Mouse (Mus musculus) heart, embryonic 10.5 days (tissue): ENCODE measurements around the gene Thsd1. TPM values are rescaled to one million over a fixed set of nuclear protein-coding genes. Genes with fewer than 3 reads are reported as not detected.

Source experiments
- DNase-seq: peaks from one replicate; pipeline ENCODE4 v3.0.0-alpha.2; 2017; ENCODE audit warnings: low spot score
- H3K27ac ChIP-seq: fragments of 300-500 bp; sonication (generic); 2 replicates; pipeline ENCODE4 v1.5.1; 2016; ENCODE audit warnings: mild to moderate bottlenecking
- H3K27me3 ChIP-seq: fragments of 300-500 bp; sonication (generic); 2 replicates; pipeline ENCODE4 v1.6.1; 2016; ENCODE audit warnings: mild to moderate bottlenecking; ENCODE audit not compliant: poor library complexity, insufficient read depth, severe bottlenecking
- H3K36me3 ChIP-seq: fragments of 300-500 bp; sonication (generic); 2 replicates; pipeline ENCODE4 v1.6.1; 2016; ENCODE audit warnings: mild to moderate bottlenecking, moderate library complexity
- H3K4me1 ChIP-seq: fragments of 300-500 bp; sonication (generic); 2 replicates; pipeline ENCODE4 v1.6.1; 2016; ENCODE audit warnings: mild to moderate bottlenecking
- H3K4me3 ChIP-seq: fragments of 300-500 bp; sonication (generic); 2 replicates; pipeline ENCODE4 v1.5.1; 2016; ENCODE audit warnings: mild to moderate bottlenecking, moderate library complexity
- H3K9me3 ChIP-seq: fragments of 300-500 bp; sonication (generic); 2 replicates; pipeline ENCODE4 v1.6.1; 2016; ENCODE audit warnings: mild to moderate bottlenecking, moderate library complexity
- WGBS: fragments of 180-500 bp; shearing (Covaris S2); methylation state at CpG from one replicate; pipeline ENCODE4 v1.1.7; 2016; 5-methylcytosine and 5-hydroxymethylcytosine counted together
- polyA plus RNA-seq: library from polyadenylated mRNA; unstranded; fragments of >200 nt; fragmentation: Nextera tagmentation; extraction: Ambion mirVana; gene quantifications from 2 replicates; pipeline ENCODE4 v1.2.1, GENCODE M21; 2016

The Thsd1 gene
- polyA plus RNA-seq, 1 experiment from 2014 or later: 12.2 TPM

DNA sequence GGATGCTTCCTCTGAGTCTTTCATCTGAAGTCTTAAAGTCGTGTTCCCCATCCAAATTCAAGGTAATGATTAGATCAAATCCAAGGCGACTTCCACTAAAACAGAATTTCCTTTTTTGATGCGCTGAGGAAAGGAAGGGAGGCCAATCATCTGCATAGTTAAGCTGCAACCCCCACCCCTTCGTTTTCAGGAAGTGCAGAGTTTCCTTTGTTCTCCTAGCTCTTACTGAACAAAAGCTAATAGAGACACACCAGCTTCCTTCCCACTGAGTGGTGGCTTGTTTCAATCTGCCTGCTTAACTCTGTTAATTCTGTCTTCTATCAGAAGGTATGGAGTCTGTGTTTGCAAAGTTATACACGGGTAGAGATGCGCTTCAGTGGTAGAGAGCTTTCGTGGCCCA, 1.5 kb downstream of the Thsd1 start:
- Histone ChIP-seq H3K36me3 (no peaks in the 10 kb centered on the region), H3K4me1 (peaks cover 4% of the 10 kb centered on the region; the same call in 1 of the 2 replicates), H3K9me3 (no peaks in the 10 kb centered on the region), H3K27me3 (peaks cover 9% of the 10 kb centered on the region; the same call in 1 of the 2 replicates), H3K27ac (peak overlapping the region; percentile 3; the same call in 1 of the 2 replicates), H3K4me3 (peak overlapping the region; percentile 73)
- DNase-seq: no peak
- WGBS: 34% methylated on average over 7 of the region's 7 CpGs

DNA sequence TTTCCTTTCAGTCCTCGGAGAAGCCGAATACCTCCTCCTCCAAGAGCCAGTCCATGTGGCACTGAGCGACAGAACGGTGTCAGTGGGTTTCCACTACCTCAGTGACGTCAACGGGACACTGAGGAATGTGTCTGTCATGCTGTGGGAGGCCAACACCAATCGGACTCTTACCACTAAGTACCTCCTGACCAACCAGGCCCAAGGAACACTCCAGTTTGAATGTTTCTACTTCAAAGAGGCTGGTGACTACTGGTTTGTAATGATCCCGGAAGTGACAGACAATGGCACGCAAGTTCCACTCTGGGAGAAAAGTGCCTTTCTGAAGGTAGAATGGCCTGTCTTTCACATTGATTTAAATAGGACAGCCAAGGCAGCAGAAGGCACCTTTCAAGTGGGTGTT, 15.9 kb downstream of the Thsd1 start:
- Histone ChIP-seq H3K36me3 (no peaks in the 10 kb centered on the region), H3K4me1 (0 out of 2 replicates have a peak, but pooled peaks cover 5% of the 10 kb centered on the region), H3K27me3 (no peaks in the 10 kb centered on the region), H3K9me3 (no peaks in the 10 kb centered on the region), H3K4me3 (no peak overlapping the region), H3K27ac (no peak overlapping the region)
- WGBS: 77% methylated on average over 9 of the region's 9 CpGs
- DNase-seq: no peak

DNA sequence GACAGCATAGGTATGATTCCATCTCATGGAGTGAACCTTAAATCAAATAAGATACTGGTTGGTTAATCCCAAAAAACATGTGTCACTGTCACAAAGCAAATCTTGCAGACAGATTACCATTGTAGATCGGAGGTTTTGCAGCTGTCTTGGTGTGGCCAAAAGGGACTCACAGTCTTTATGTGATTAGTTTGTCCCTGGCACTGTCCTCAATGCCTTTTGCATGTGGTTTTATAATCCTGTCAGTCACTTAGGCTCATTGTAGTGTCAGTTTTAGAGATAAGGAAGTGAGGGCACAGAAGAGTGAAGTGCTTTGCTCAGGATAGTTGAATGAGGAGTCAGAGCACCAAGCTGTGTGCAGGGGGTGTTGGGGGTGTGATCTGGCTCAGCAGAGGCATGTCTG, 18.6 kb downstream of the Thsd1 start:
- Histone ChIP-seq H3K36me3 (no peaks in the 10 kb centered on the region), H3K27ac (no peak overlapping the region), H3K4me3 (no peak overlapping the region), H3K9me3 (no peaks in the 10 kb centered on the region), H3K27me3 (no peaks in the 10 kb centered on the region), H3K4me1 (0 out of 2 replicates have a peak, but pooled peaks cover 5% of the 10 kb centered on the region)
- no peak for DNase-seq
- 59% methylated on average over 1 of the region's 1 CpGs for WGBS

DNA sequence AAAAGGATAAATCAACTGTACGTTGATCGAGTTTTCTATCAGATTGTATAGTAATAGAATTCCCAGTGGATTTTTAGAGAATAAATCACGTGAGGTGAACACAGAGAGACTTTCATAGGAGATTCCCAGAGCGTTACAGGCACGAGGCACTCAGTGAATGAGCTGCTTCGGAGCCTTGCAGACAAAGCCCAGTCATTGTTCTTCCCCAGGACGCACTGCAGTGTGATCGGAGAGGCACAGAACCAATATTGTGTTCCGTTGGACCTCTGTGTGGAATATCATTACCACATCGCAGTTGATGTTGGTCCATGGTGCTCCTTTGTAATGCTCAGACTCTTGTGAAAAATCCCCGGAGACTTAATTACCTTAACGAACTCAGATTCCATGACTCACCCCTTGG, 20.8 kb downstream of the Thsd1 start:
- Histone ChIP-seq H3K4me1 (peaks cover 9% of the 10 kb centered on the region; the same call in 1 of the 2 replicates), H3K9me3 (no peaks in the 10 kb centered on the region), H3K27ac (no peak overlapping the region), H3K36me3 (peaks cover 2% of the 10 kb centered on the region; the same call in 1 of the 2 replicates), H3K27me3 (no peaks in the 10 kb centered on the region), H3K4me3 (no peak overlapping the region)
- DNase-seq: no peak
- 84% methylated on average over 12 of the region's 12 CpGs for WGBS

DNA sequence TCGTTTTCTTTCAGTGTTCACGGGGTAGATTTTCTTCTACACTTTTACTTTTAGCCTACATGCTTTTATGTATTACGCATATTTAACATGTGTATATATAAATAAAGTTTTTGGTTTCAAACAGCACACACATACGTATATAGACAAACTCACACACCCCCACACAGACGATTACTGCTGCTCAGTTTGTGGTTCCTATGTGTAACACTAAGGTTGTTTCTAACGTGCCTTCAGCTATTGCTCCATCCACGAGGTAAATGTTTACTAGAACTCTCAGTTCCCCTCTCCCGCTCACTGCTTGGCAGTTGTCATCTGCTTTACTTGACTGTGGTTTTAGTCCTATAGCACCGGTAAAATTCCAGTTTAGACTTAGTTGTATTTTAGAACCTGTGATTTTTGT, 22.0 kb downstream of the Thsd1 start:
- WGBS: 82% methylated on average over 9 of the region's 9 CpGs
- no peaks in the 10 kb centered on the region for H3K27me3 ChIP-seq
- peaks cover 11% of the 10 kb centered on the region; the same call in 1 of the 2 replicates for H3K36me3 ChIP-seq
- 0 out of 2 replicates have a peak, but pooled peaks cover 3% of the 10 kb centered on the region for H3K9me3 ChIP-seq
- DNase-seq: no peak
- H3K27ac ChIP-seq: no peak overlapping the region
- H3K4me3 ChIP-seq: no peak overlapping the region
- H3K4me1 ChIP-seq: peaks cover 9% of the 10 kb centered on the region; the same call in 1 of the 2 replicates

DNA sequence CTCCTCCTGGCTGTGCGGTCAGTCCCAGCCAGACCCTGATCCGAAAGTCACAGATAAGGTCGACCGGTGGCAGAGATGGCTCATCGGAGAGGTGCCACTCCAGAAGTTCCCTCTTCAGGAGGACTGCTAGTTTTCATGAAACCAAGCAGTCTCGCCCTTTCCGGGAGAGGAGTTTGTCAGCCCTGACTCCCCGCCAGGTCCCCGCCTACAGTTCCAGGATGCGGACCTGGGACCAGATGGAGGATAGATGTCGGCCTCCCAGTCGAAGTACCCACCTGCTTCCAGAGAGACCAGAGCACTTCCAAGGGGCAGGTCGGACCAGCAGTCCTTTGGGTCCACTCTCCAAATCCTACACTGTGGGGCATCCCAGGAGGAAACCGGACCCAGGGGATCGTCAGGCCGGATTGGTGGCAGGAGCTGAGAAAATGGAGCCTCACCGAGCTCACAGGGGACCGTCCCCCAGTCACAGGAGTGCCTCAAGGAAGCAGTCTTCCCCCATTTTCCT, 31.9 kb downstream of the Thsd1 start:
- no peak for DNase-seq
- 75% methylated on average over 18 of the region's 18 CpGs for WGBS
- peaks cover 17% of the 10 kb centered on the region for H3K36me3 ChIP-seq

DNA sequence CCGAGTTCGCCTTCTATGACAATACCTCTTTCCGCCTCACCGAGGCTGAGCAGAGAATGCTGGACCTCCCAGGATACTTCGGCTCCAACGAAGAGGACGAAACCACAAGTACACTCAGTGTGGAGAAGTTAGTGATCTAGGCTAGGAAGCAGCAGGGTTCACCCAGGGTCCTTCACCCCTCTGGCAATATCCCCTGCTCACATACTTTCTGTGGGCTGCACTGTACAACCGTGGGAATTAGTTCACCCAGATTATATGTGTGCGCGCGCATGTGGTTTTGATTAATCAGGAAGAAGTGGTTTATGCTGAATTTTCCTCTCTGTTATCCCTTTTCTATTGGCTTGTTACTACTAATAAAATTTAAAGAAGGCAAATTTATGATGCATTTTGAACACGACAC, 32.4 kb downstream of the Thsd1 start:
- H3K4me3 ChIP-seq: no peak overlapping the region
- H3K4me1 ChIP-seq: peaks cover 25% of the 10 kb centered on the region
- H3K27me3 ChIP-seq: no peaks in the 10 kb centered on the region
- no peak overlapping the region for H3K27ac ChIP-seq
- WGBS: 81% methylated on average over 12 of the region's 12 CpGs
- H3K36me3 ChIP-seq: peaks cover 12% of the 10 kb centered on the region
- no peak for DNase-seq
- no peaks in the 10 kb centered on the region for H3K9me3 ChIP-seq

More for the DNA sequence above, 31.9 kb downstream of the Thsd1 start:
- Histone ChIP-seq H3K4me1 (peaks cover 25% of the 10 kb centered on the region), H3K9me3 (0 out of 2 replicates have a peak, but pooled peaks cover 1% of the 10 kb centered on the region), H3K4me3 (no peak overlapping the region), H3K27me3 (no peaks in the 10 kb centered on the region), H3K27ac (no peak overlapping the region)

DNA sequence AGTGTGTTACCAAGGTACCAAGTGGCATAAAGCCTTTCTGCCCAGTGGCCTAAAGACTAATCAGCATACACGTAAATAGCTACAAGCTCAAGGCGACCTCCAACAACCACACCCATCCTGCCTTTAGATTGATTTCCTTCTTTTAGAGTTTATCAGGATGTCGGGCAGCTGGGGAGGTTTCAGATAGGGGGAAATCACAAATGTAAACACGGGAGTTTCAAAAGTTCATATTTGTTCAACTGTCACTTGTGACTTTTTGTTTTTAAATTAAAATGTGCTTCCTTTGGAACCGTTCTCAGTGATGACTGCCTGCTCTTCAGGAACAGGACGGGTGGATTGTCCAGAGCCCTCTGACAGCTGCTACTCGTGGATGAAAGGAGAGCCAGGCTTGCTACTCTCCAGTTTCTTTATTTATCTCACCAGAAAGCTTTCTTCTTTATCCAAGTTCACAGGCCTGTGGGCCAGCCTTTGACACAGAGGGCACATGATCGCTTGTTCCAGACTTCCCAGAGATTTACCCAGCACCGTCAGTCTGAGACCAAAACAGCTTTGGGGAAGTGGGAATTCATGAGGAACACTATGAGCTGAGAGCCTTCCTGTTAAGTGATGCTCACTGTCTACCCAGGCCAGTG, 33.1 kb downstream of the Thsd1 start:
- 16% methylated on average over 9 of the region's 9 CpGs for WGBS
- Histone ChIP-seq H3K4me1 (peaks cover 25% of the 10 kb centered on the region), H3K27me3 (no peaks in the 10 kb centered on the region), H3K36me3 (peaks cover 10% of the 10 kb centered on the region), H3K4me3 (0 out of 2 replicates have a peak overlapping the region, but pooled peaks have one; percentile 3), H3K27ac (peak overlapping the region; percentile 53; the same call in 1 of the 2 replicates), H3K9me3 (no peaks in the 10 kb centered on the region)
- no peak for DNase-seq

DNA sequence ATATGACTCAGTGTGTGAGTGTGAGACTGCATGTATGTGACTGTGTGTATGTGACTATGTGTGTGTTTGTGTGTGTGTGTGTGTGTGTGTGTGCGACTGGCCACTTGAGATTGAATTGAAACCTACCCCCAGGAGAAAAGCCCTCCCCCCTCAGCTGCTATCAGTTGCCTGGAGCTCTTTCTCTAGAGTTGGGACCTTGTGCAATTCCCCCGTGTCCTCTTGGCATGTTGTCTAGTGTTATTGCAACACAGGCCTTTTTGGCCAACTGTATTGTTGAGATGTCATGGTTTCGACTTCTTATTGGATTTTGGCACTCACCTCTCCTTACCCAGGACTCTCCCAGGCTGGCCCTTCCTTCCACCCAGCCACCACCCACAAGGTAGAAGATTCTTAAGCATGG, 35.2 kb downstream of the Thsd1 start:
- 85% methylated on average over 3 of the region's 3 CpGs for WGBS
- DNase-seq: no peak
- H3K4me3 ChIP-seq: no peak overlapping the region
- H3K4me1 ChIP-seq: peaks cover 12% of the 10 kb centered on the region
- no peak overlapping the region for H3K27ac ChIP-seq
- no peaks in the 10 kb centered on the region for H3K9me3 ChIP-seq
- peaks cover 10% of the 10 kb centered on the region for H3K36me3 ChIP-seq
- no peaks in the 10 kb centered on the region for H3K27me3 ChIP-seq

DNA sequence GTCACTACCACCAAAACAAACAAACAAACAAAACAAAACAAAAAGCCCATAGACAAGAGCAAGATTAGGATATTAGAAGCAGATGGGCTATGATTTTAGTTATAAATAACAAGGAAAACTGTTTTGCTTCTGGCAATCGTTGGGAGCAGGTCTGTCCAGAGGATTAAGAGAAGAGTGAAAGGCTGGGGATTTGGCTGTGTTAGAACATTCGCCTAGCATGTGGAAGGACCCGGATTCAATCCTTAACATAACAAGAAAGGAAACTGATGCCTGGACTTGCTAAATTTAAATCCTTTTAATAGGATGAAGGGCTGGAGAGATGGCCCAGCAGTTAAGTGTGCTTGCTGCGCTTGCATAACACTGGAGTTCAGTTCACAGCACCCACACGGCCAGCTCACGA, 37.2 kb downstream of the Thsd1 start:
- Histone ChIP-seq H3K27ac (no peak overlapping the region), H3K27me3 (no peaks in the 10 kb centered on the region), H3K9me3 (0 out of 2 replicates have a peak, but pooled peaks cover 3% of the 10 kb centered on the region), H3K36me3 (no peaks in the 10 kb centered on the region; the same call in 1 of the 2 replicates), H3K4me1 (peaks cover 8% of the 10 kb centered on the region), H3K4me3 (no peak overlapping the region)
- no peak for DNase-seq
- WGBS: 77% methylated on average over 6 of the region's 6 CpGs

DNA sequence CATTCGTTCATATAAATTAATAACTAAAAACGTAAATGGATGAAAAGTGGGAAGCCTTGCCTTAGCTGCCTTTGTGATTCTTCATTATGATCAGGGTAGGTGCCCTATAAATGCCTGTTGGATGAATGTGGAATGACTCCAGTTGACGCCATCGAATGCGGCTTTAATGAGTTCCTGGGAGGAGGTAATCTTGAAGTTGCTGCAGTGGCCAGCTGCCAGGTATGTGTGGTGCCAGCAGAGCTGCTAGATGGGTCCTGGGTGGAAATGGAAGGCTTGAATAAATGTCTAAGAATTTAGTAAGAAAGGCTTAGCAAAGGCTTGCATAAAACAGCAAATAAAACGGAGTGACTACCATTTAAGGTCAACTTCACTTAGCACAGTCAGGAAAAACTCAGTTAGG, 37.7 kb downstream of the Thsd1 start:
- Histone ChIP-seq H3K9me3 (0 out of 2 replicates have a peak, but pooled peaks cover 3% of the 10 kb centered on the region), H3K4me3 (no peak overlapping the region), H3K4me1 (peaks cover 8% of the 10 kb centered on the region), H3K27ac (no peak overlapping the region), H3K27me3 (no peaks in the 10 kb centered on the region), H3K36me3 (no peaks in the 10 kb centered on the region)
- 77% methylated on average over 6 of the region's 6 CpGs for WGBS
- DNase-seq: no peak

DNA sequence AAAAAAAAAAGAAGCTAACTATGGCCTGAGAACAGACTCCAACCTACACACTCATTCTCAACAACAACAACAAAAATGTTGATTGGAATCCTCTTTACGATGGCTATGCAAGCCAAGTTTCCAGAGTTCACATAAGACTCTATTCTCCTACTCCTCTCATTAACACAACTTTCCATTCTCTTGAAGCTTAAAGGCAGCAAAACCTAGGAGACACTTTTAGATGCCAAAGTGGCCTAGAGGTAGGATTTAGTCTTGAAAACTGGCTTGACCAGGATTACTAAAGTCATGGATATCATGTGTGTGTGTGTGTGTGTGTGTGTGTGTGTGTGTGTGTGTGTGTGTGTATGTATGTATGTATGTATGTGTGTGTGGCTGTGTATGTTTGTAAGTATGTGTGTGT, 38.1 kb downstream of the Thsd1 start:
- Histone ChIP-seq H3K36me3 (no peaks in the 10 kb centered on the region), H3K9me3 (0 out of 2 replicates have a peak, but pooled peaks cover 3% of the 10 kb centered on the region), H3K27me3 (no peaks in the 10 kb centered on the region), H3K4me3 (no peak overlapping the region), H3K27ac (no peak overlapping the region), H3K4me1 (peaks cover 4% of the 10 kb centered on the region)
- no peak for DNase-seq
- WGBS: 88% methylated on average over 1 of the region's 1 CpGs

DNA sequence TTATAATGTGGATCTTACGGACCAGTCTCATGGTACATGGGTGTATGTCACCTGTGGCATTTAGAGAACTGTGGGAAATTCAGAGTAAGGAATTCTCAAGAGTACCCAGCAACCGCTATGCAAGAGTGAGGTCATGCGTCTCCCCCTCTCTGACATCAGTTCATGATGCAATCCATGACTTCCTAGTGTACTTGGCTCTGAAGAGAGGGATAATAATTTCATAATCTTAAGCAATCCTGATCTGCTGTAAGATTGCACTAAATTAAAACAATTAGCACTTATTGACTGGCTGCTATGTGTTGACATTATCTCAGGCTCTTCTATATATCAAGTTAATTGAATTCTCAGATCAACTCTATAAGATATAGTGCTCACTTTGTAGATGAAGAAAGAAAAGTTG, 39.7 kb downstream of the Thsd1 start:
- no peaks in the 10 kb centered on the region for H3K36me3 ChIP-seq
- H3K4me1 ChIP-seq: no peaks in the 10 kb centered on the region
- no peak overlapping the region for H3K4me3 ChIP-seq
- no peak overlapping the region for H3K27ac ChIP-seq
- WGBS: 86% methylated on average over 3 of the region's 3 CpGs
- no peak for DNase-seq
- 0 out of 2 replicates have a peak, but pooled peaks cover 3% of the 10 kb centered on the region for H3K9me3 ChIP-seq
- no peaks in the 10 kb centered on the region for H3K27me3 ChIP-seq
